Mouse (Mus musculus) midbrain, postnatal 0 days (tissue): ENCODE measurements around the gene Olfr803. TPM values are rescaled to one million over a fixed set of nuclear protein-coding genes. Genes with fewer than 3 reads are reported as not detected.

Source experiments
- ATAC-seq: fragments of 200-750 bp; cut with Nextera tagmentation; 2 replicates; pipeline ENCODE4 v1.8.0; 2017; ENCODE audit warnings: moderate number of reproducible peaks, mild to moderate bottlenecking, moderate TSS enrichment, moderate library complexity; ENCODE audit not compliant: low FRiP score
- DNase-seq: peaks from one replicate; pipeline ENCODE4 v3.0.0-alpha.2; 2015; ENCODE audit warnings: low spot score
- H3K27ac ChIP-seq: fragments of 300-500 bp; sonication (generic); 2 replicates; pipeline ENCODE4 v1.5.1; 2014; ENCODE audit warnings: low read depth, mild to moderate bottlenecking, low read length, mixed read lengths
- H3K27me3 ChIP-seq: fragments of 300-500 bp; sonication (generic); 2 replicates; pipeline ENCODE4 v1.6.1; 2014; ENCODE audit warnings: low read length, control low read depth, mixed read lengths; ENCODE audit not compliant: insufficient read depth
- H3K36me3 ChIP-seq: fragments of 300-500 bp; sonication (generic); 2 replicates; pipeline ENCODE4 v1.6.1; 2014; ENCODE audit warnings: low read length, control low read depth, mixed read lengths; ENCODE audit not compliant: insufficient read depth
- H3K4me1 ChIP-seq: fragments of 300-500 bp; sonication (generic); 2 replicates; pipeline ENCODE4 v1.6.1; 2014; ENCODE audit warnings: mild to moderate bottlenecking, control low read depth, antibody characterized with exemption, low read length, mixed read lengths; ENCODE audit not compliant: insufficient read depth
- H3K4me2 ChIP-seq: fragments of 300-500 bp; sonication (generic); 2 replicates; pipeline ENCODE4 v1.6.1; 2014; ENCODE audit warnings: low read depth, mild to moderate bottlenecking, low read length, mixed read lengths; ENCODE audit not compliant: poor library complexity, severe bottlenecking
- H3K4me3 ChIP-seq: fragments of 300-500 bp; sonication (generic); 2 replicates; pipeline ENCODE4 v1.5.1; 2014; ENCODE audit warnings: low read depth, mild to moderate bottlenecking, low read length, moderate library complexity
- H3K9ac ChIP-seq: fragments of 300-500 bp; sonication (generic); replicated peaks from 2 replicates; pipeline ENCODE4 v1.6.1; 2014; ENCODE audit warnings: mild to moderate bottlenecking, low read length, moderate library complexity, mixed read lengths; ENCODE audit not compliant: poor library complexity, severe bottlenecking
- H3K9me3 ChIP-seq: fragments of 300-500 bp; sonication (generic); 2 replicates; pipeline ENCODE4 v1.6.1; 2016; ENCODE audit warnings: low read length, control low read depth
- CTCF ChIP-seq: IDR thresholded peaks from 2 replicates; pipeline ENCODE4 v1.5.1; 2016; ENCODE audit warnings: antibody characterized with exemption, mild to moderate bottlenecking
- WGBS: fragments of 180-500 bp; shearing (Covaris S2); extraction: QIAGEN DNeasy Blood & Tissue Kit; methylation state at CpG from one replicate; pipeline ENCODE4 v1.1.7; 2014; 5-methylcytosine and 5-hydroxymethylcytosine counted together
- polyA plus RNA-seq: library from polyadenylated mRNA; unstranded; fragments of >200 nt; fragmentation: Nextera tagmentation; extraction: Ambion mirVana; gene quantifications from 2 replicates; pipeline ENCODE4 v1.2.1, GENCODE M21; 2015
- total RNA-seq: library from RNA; depleted of rRNA; stranded (reverse); fragments of >200 nt; gene quantifications from 2 replicates; pipeline ENCODE4 v1.2.3, GENCODE M21; 2014; rRNA removed

Gene Olfr803
- total RNA-seq (not detected in 2 replicates), polyA plus RNA-seq (not detected in 2 replicates)

DNA sequence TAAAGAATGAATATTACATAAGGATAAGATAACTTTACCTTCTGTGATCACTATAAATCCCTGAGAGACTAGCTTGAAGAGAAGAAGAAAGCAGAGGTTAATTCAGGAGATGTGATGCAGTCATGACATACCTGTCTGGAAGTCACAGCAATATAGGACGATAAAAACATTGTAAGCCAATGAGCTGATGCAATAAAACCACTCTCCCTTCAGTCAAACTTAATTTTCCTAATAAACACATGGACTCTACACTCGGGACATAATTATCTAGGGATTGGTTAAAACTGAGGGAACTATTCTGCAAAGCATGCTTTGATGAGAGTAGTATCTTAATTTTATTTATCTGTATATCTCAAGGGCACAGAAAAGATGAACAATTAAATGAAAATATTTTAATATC lies at the start of gene Olfr803:
TSS of gene Olfr803 (minus strand) at position 101 of the 400 bp plus-strand sequence.
- no peak for ATAC-seq
- DNase-seq: no peak
- Histone ChIP-seq H3K9ac (no peak within 1 kb of the TSS), H3K36me3 (no peaks in the 10 kb centered on the region), H3K27me3 (no peaks in the 10 kb centered on the region), H3K27ac (no peak within 1 kb of the TSS), H3K4me3 (no peak within 1 kb of the TSS), H3K4me2 (no peak within 1 kb of the TSS), H3K4me1 (no peaks in the 10 kb centered on the region), H3K9me3 (no peaks in the 10 kb centered on the region)
- TF ChIP-seq CTCF: no peak
- WGBS: 80% methylated on average over 2 of the region's 2 CpGs

GRCm38 (mm10) chr10:129741821-129742220 lies 47.7 kb upstream of the Olfr803 start, which contains the start of gene Olfr806:
Gene Olfr806 (minus strand): TSS chr10:129741921.
- no peaks in the 10 kb centered on the region for H3K9me3 ChIP-seq
- no peak within 1 kb of the TSS for H3K4me3 ChIP-seq
- DNase-seq (no peak), ATAC-seq (no peak)
- no peaks in the 10 kb centered on the region for H3K36me3 ChIP-seq
- no peaks in the 10 kb centered on the region for H3K27me3 ChIP-seq
- H3K4me1 ChIP-seq: no peaks in the 10 kb centered on the region
- H3K4me2 ChIP-seq: no peak within 1 kb of the TSS
- no peak for TF ChIP-seq CTCF
- H3K9ac ChIP-seq: no peak within 1 kb of the TSS
- H3K27ac ChIP-seq: no peak within 1 kb of the TSS

- Histone ChIP-seq H3K9me3 (no peaks in the 10 kb centered on the region), H3K27me3 (no peaks in the 10 kb centered on the region), H3K27ac (no peak within 1 kb of the TSS), H3K9ac (no peak within 1 kb of the TSS), H3K36me3 (no peaks in the 10 kb centered on the region), H3K4me3 (no peak within 1 kb of the TSS), H3K4me1 (no peaks in the 10 kb centered on the region), H3K4me2 (no peak within 1 kb of the TSS)
- no peak for TF ChIP-seq CTCF
- DNase-seq: no peak
- 94% methylated on average over 2 of the region's 2 CpGs for WGBS
- no peak for ATAC-seq
Measured at GRCm38 (mm10) chr10:129729275-129729674, 35.2 kb upstream of the Olfr803 start, which contains the start of gene Olfr805. Gene Olfr805 (minus strand): TSS chr10:129729375.

GRCm38 (mm10) chr10:129702910-129703309 lies 8.8 kb upstream of the Olfr803 start, which contains the start of gene Olfr804:
Gene Olfr804 (plus strand): TSS chr10:129703210.
- no peak within 1 kb of the TSS for H3K27ac ChIP-seq
- H3K4me3 ChIP-seq: no peak within 1 kb of the TSS
- no peaks in the 10 kb centered on the region for H3K36me3 ChIP-seq
- no peaks in the 10 kb centered on the region for H3K27me3 ChIP-seq
- ATAC-seq (no peak), DNase-seq (no peak)
- no peak within 1 kb of the TSS for H3K4me2 ChIP-seq
- no peak for TF ChIP-seq CTCF
- no peaks in the 10 kb centered on the region for H3K9me3 ChIP-seq
- no peak within 1 kb of the TSS for H3K9ac ChIP-seq
- no peaks in the 10 kb centered on the region for H3K4me1 ChIP-seq

GRCm38 (mm10) chr10:129688069-129688468 lies 6.0 kb downstream of the Olfr803 start, which contains the start of gene Olfr802:
Gene Olfr802 (minus strand): TSS chr10:129688169.
- Histone ChIP-seq H3K27ac (no peak within 1 kb of the TSS), H3K4me2 (no peak within 1 kb of the TSS), H3K4me3 (no peak within 1 kb of the TSS), H3K9ac (no peak within 1 kb of the TSS), H3K27me3 (no peaks in the 10 kb centered on the region), H3K36me3 (no peaks in the 10 kb centered on the region), H3K4me1 (no peaks in the 10 kb centered on the region), H3K9me3 (no peaks in the 10 kb centered on the region)
- DNase-seq (no peak), ATAC-seq (no peak)
- WGBS: 47% methylated on average over 1 of the region's 1 CpGs
- TF ChIP-seq CTCF: no peak

DNA sequence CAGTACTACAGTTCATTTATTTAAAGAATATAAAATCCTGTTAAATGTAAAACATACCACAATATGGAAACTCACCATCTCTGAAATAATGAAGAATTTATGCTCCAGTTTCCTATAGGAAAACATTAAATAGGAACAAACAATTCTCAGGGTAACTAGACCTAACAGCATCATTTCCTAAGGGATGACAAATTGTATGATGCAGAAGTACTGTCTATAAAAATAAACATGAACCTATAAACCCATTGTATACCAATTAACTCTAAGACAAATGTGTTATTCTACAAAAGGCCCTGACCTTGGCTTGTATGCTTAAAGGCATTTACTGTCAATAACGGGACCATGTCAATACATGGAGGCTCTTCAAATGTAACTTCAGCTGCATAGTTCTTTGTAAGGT lies 20.3 kb downstream of the Olfr803 start, which contains the start of gene Olfr801:
TSS of gene Olfr801 (minus strand) at position 101 of the 400 bp plus-strand sequence.
- no peak within 1 kb of the TSS for H3K4me2 ChIP-seq
- no peaks in the 10 kb centered on the region for H3K4me1 ChIP-seq
- H3K36me3 ChIP-seq: no peaks in the 10 kb centered on the region
- DNase-seq (no peak), ATAC-seq (no peak)
- H3K9me3 ChIP-seq: no peaks in the 10 kb centered on the region
- H3K27me3 ChIP-seq: no peaks in the 10 kb centered on the region
- H3K27ac ChIP-seq: no peak within 1 kb of the TSS
- no peak within 1 kb of the TSS for H3K4me3 ChIP-seq
- 83% methylated on average over 1 of the region's 1 CpGs for WGBS
- H3K9ac ChIP-seq: no peak within 1 kb of the TSS
- TF ChIP-seq CTCF: no peak
